Comparison of ENCODE assay signal across 24 mouse cellular contexts in genomic region chr14:24199732-24200131, GRCm38 (mm10). TPM values are rescaled to one million over a fixed set of nuclear protein-coding genes. Genes with fewer than 3 reads are reported as not detected.
DNase-seq lines count a peak whose midpoint lies in the region; ATAC-seq and TF ChIP-seq lines count a peak whose summit lies in the region.
"Had no signal": no experiment of that assay in that cellular context is flagged by ENCODE, and none has a peak within 500 bp of the region (broad histone marks: within the 10 kb centered on the region; RNA-seq: fewer than 3 reads in every experiment).

No protein-coding gene starts in this region.

- H3K4me1 ChIP-seq in heart, embryonic 13.5 days, result peaks cover 74% of the 10 kb centered on the region
- H3K4me1 ChIP-seq in kidney, embryonic 14.5 days (ENCODE audit: control insufficient read depth, insufficient read depth, low read length), result peaks cover 13% of the 10 kb centered on the region
- H3K4me1 ChIP-seq in embryonic fibroblast, embryonic 13.5 days (ENCODE audit: control insufficient read depth, insufficient read depth, low read length), result peaks cover 21% of the 10 kb centered on the region

- H3K9me3 ChIP-seq in heart, embryonic 13.5 days, result no peaks in the 10 kb centered on the region
- no peaks in the 10 kb centered on the region for H3K9me3 ChIP-seq in kidney, embryonic 14.5 days (ENCODE audit: control insufficient read depth, low read length)
- H3K9me3 ChIP-seq: embryonic facial prominence, embryonic 12.5 days; forebrain, embryonic 13.5 days; hindbrain, embryonic 13.5 days; limb, embryonic 15.5 days; lung, embryonic 15.5 days; midbrain, embryonic 12.5 days had no signal

- no peak for TF ChIP-seq CTCF in embryonic fibroblast, embryonic 13.5 days (IDR thresholded peaks at IDR 0.05; ENCODE audit: borderline replicate concordance, insufficient read depth, low read length)

- H3K4me2 ChIP-seq in heart, embryonic 13.5 days, result no peak overlapping the region
- H3K4me2 ChIP-seq in kidney, embryonic 14.5 days (replicated peaks; ENCODE audit: low read depth, low read length), result no peak overlapping the region
- H3K4me2 ChIP-seq: embryonic facial prominence, embryonic 12.5 days; forebrain, embryonic 13.5 days; hindbrain, embryonic 13.5 days; limb, embryonic 15.5 days; lung, embryonic 15.5 days; midbrain, embryonic 12.5 days had no signal

- H3K36me3 ChIP-seq in heart, embryonic 13.5 days, result 0 out of 2 replicates have a peak, but pooled peaks cover 5% of the 10 kb centered on the region
- peaks cover 5% of the 10 kb centered on the region; the same call in 1 of the 2 replicates for H3K36me3 ChIP-seq in kidney, embryonic 14.5 days (ENCODE audit: control insufficient read depth, insufficient read depth, low read length)
- H3K36me3 ChIP-seq: lung, embryonic 15.5 days; midbrain, embryonic 12.5 days had no signal

- no peak for DNase-seq in heart, adult 8-10 months (ENCODE audit: low spot score)
- no peak for DNase-seq in kidney, adult 9 months
- DNase-seq in lung, postnatal 10 days, result peak; percentile 23
- DNase-seq in lung, postnatal 14 days, result no peak
- no peak for DNase-seq in layer of hippocampus, adult 8-10 months (ENCODE audit: low spot score in 2 of 2)
- DNase-seq: adrenal gland, postnatal 14 days; cerebellum, adult 2 months; cerebellum, postnatal 25 days; gastrocnemius, adult 2 months; kidney, adult 11 months; left cerebral cortex, postnatal 4 days had no signal

- no peaks in the 10 kb centered on the region for H3K27me3 ChIP-seq in heart, embryonic 13.5 days (replicated peaks)
- H3K27me3 ChIP-seq in kidney, embryonic 14.5 days (ENCODE audit: control insufficient read depth, insufficient read depth, low read length), result no peaks in the 10 kb centered on the region
- H3K27me3 ChIP-seq: embryonic facial prominence, embryonic 12.5 days; forebrain, embryonic 13.5 days; hindbrain, embryonic 13.5 days; limb, embryonic 15.5 days; lung, embryonic 15.5 days; midbrain, embryonic 12.5 days had no signal

- no peak overlapping the region for H3K4me3 ChIP-seq in heart, embryonic 13.5 days
- H3K4me3 ChIP-seq in kidney, embryonic 14.5 days (ENCODE audit: low read length), result no peak overlapping the region
- no peak overlapping the region for H3K4me3 ChIP-seq in embryonic fibroblast, embryonic 13.5 days (ENCODE audit: insufficient read depth, low read length)
- H3K4me3 ChIP-seq: embryonic facial prominence, embryonic 12.5 days; forebrain, embryonic 13.5 days; gastrocnemius, adult 2 months; hindbrain, embryonic 13.5 days; left cerebral cortex, adult 2 months; limb, embryonic 15.5 days; lung, embryonic 15.5 days; midbrain, embryonic 12.5 days had no signal

- H3K27ac ChIP-seq in heart, embryonic 13.5 days (replicated peaks), result peak overlapping the region; percentile 78
- 0 out of 2 replicates have a peak overlapping the region, but pooled peaks have one; percentile 37 for H3K27ac ChIP-seq in kidney, embryonic 14.5 days (ENCODE audit: low read depth, low read length)
- H3K27ac ChIP-seq in embryonic fibroblast, embryonic 13.5 days (ENCODE audit: insufficient read depth, low read length), result peak overlapping the region; percentile 29
- H3K27ac ChIP-seq: embryonic facial prominence, embryonic 12.5 days; forebrain, embryonic 13.5 days; gastrocnemius, adult 2 months; hindbrain, embryonic 13.5 days; left cerebral cortex, adult 2 months; limb, embryonic 15.5 days; liver, embryonic 14.5 days; midbrain, embryonic 12.5 days; stomach, postnatal 0 days had no signal

- TF ChIP-seq POLR2A in embryonic fibroblast, embryonic 13.5 days (IDR thresholded peaks at IDR 0.05; ENCODE audit: low read depth, low read length), result no peak

- no peak overlapping the region for H3K9ac ChIP-seq in heart, embryonic 13.5 days
- H3K9ac ChIP-seq in kidney, embryonic 14.5 days (ENCODE audit: low read depth, low read length), result no peak overlapping the region
- H3K9ac ChIP-seq: embryonic facial prominence, embryonic 12.5 days; forebrain, embryonic 13.5 days; hindbrain, embryonic 13.5 days; limb, embryonic 15.5 days; liver, embryonic 14.5 days; lung, embryonic 15.5 days; midbrain, embryonic 12.5 days had no signal

- WGBS in heart, embryonic 13.5 days, result 35% methylated on average over 6 of the region's 6 CpGs
- 77% methylated on average over 6 of the region's 6 CpGs for WGBS in kidney, embryonic 14.5 days

- ATAC-seq in heart, embryonic 13.5 days (ENCODE audit: extremely low read depth, insufficient number of reproducible peaks, low FRiP score, low TSS enrichment), result 0 out of 2 replicates have a peak, but pooled peaks have one; percentile 44
- ATAC-seq in kidney, embryonic 14.5 days (ENCODE audit: low FRiP score, low TSS enrichment), result no peak
- ATAC-seq: forebrain, embryonic 13.5 days had no signal

RNA-seq across cellular contexts. Expression of gene Dlg5, which starts 46.0 kb away (rescaled TPM):
- polyA plus RNA-seq in heart, embryonic 13.5 days (2015; fragmentation: Nextera tagmentation; extraction: Ambion mirVana), result 8.6 and 10.4 TPM in 2 replicates
- 10 to 100 TPM in 2 of 4 experiments, 1 to 10 TPM in 2; 9.0 to 12.7 (median 9.8) TPM for total RNA-seq in heart, adult 8-10 months (2022)
- polyA plus RNA-seq in kidney, embryonic 14.5 days (2014; fragmentation: Nextera tagmentation; extraction: Ambion mirVana), result 24.7 and 26.9 TPM in 2 replicates
- 60.8 and 79.5 TPM in 2 replicates for polyA plus RNA-seq in embryonic fibroblast, embryonic 13.5 days (2011; ENCODE audit: insufficient read length, low read depth, missing spikeins)
- total RNA-seq in layer of hippocampus, adult 8-10 months (2022), result 10 to 100 TPM; 52.5 to 67.9 (median 57.9) TPM
- total RNA-seq: MEL had no signal
